Mouse (Mus musculus): ENCODE measurements around the gene Stmn1. TPM values are rescaled to one million over a fixed set of nuclear protein-coding genes. Genes with fewer than 3 reads are reported as not detected.

Gene Stmn1
- polyA plus RNA-seq, 1 experiment from 2014 or later: 5,278 TPM

DNA sequence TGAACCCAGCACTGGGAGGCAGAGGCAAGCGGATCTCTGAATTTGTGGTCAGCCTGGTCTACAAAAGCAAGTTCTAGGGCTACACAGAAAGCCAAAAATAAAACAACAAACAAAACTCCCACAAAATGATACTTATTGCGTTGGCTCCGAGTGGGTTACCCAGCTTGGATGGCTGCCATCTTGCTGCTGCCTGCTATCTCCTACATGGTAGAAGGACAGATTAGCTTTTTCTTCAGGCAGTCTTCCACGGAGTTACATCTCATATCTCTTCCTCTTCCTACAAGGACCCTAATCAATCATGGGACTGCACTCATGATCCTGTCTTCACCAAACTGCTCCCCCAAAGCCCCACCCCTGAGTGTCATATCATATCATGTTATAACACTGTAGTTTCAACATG, 28.2 kb upstream of the Stmn1 start:
- Histone ChIP-seq H3K9me3 (ENCODE audit: control insufficient read depth, low read length) (no peaks in the 10 kb centered on the region), H3K9ac (no peak overlapping the region), H3K27me3 (ENCODE audit: control insufficient read depth, insufficient read depth, low read length) (no peaks in the 10 kb centered on the region), H3K27ac (no peak overlapping the region), H3K4me3 (replicated peaks; ENCODE audit: low read length) (no peak overlapping the region), H3K4me2 (replicated peaks) (no peak overlapping the region), H3K4me1 (replicated peaks; ENCODE audit: control insufficient read depth, insufficient read depth, low read length) (no peaks in the 10 kb centered on the region; the same call in 1 of the 2 replicates), H3K36me3 (replicated peaks; ENCODE audit: control insufficient read depth, insufficient read depth) (no peaks in the 10 kb centered on the region)
- 82% methylated on average over 4 of the region's 4 CpGs for whole genome bisulfite sequencing
- DNase-seq (ENCODE audit: low spot score): no peak
- no peak for ATAC-seq (ENCODE audit: low FRiP score)

DNA sequence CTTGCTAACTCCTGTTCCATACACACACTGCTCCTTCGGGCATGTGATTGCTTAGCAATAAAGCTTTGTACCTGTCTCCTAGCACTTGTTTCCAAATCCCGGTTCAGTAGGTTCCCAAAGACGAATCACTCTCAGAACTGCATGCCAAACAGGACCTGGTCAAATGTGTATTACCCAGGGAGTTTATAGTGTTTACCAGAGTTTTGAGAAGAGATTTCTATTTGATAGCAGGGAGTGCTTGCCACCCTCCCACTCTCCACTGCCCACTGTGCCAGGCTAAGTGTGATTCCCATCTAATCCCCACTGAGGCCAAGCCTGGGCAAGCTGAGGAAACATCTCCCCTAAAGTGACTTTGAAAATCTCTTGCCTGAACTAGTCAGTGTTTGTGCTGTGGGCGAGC, 25.9 kb upstream of the Stmn1 start:
- Histone ChIP-seq H3K9ac (no peak overlapping the region), H3K27ac (no peak overlapping the region), H3K9me3 (ENCODE audit: control insufficient read depth, low read length) (no peaks in the 10 kb centered on the region), H3K4me1 (replicated peaks; ENCODE audit: control insufficient read depth, insufficient read depth, low read length) (peaks cover 4% of the 10 kb centered on the region; the same call in 1 of the 2 replicates), H3K4me2 (replicated peaks) (no peak overlapping the region), H3K4me3 (replicated peaks; ENCODE audit: low read length) (no peak overlapping the region), H3K36me3 (replicated peaks; ENCODE audit: control insufficient read depth, insufficient read depth) (no peaks in the 10 kb centered on the region), H3K27me3 (ENCODE audit: control insufficient read depth, insufficient read depth, low read length) (no peaks in the 10 kb centered on the region)
- ATAC-seq (ENCODE audit: low FRiP score) (no peak), DNase-seq (ENCODE audit: low spot score) (no peak)
- WGBS: 80% methylated on average over 4 of the region's 4 CpGs

DNA sequence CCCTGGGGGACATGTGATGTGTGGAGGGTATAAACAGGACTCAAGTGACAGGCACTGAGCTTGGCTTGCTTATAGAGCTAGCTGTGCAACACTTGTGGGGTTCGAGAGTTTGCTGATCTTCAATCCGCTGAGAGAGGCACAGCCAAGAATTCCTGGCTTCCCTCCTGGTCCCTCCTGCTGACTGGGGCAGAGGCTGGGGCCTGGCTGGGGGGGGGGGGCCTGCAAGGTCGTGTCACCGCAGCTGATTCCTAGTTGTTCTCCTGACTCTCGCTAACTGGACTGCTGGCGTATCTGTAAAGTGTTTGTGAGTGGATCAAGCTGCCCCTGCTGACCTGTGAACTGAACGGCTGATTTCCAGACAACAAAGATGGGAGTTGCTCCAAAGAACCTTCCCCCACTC, 24.5 kb upstream of the Stmn1 start:
- Histone ChIP-seq H3K4me3 (replicated peaks; ENCODE audit: low read length) (no peak overlapping the region), H3K9me3 (ENCODE audit: control insufficient read depth, low read length) (no peaks in the 10 kb centered on the region), H3K4me1 (replicated peaks; ENCODE audit: control insufficient read depth, insufficient read depth, low read length) (peaks cover 7% of the 10 kb centered on the region; the same call in 1 of the 2 replicates), H3K27ac (no peak overlapping the region), H3K9ac (no peak overlapping the region), H3K27me3 (ENCODE audit: control insufficient read depth, insufficient read depth, low read length) (no peaks in the 10 kb centered on the region), H3K4me2 (replicated peaks) (no peak overlapping the region), H3K36me3 (replicated peaks; ENCODE audit: control insufficient read depth, insufficient read depth) (no peaks in the 10 kb centered on the region)
- no peak for ATAC-seq (ENCODE audit: low FRiP score)
- WGBS: 54% methylated on average over 7 of the region's 7 CpGs
- DNase-seq (ENCODE audit: low spot score): no peak

DNA sequence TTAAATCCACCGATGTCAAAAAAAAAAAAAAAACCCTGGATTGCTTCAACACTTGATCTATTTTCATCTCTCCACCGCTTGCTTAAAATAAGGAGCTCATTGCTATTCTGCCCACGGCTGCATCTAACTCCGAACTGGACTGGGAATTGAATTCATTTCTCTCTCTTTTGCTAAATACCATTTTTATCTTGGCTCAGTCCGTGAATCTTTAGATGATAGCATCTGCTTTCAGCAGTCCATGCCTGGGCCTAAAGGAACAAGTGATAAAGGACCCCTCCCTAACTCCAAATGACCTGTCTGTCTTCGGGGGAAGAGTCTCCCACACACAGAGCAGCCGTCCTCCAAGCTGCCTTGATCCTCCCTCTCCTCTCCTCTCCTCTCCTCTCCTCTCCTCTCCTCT, 23.2 kb upstream of the Stmn1 start:
- Histone ChIP-seq H3K36me3 (replicated peaks; ENCODE audit: control insufficient read depth, insufficient read depth) (no peaks in the 10 kb centered on the region), H3K4me3 (replicated peaks; ENCODE audit: low read length) (no peak overlapping the region), H3K9ac (no peak overlapping the region), H3K27me3 (ENCODE audit: control insufficient read depth, insufficient read depth, low read length) (no peaks in the 10 kb centered on the region), H3K9me3 (ENCODE audit: control insufficient read depth, low read length) (no peaks in the 10 kb centered on the region), H3K4me2 (replicated peaks) (no peak overlapping the region), H3K27ac (peak overlapping the region; percentile 62), H3K4me1 (replicated peaks; ENCODE audit: control insufficient read depth, insufficient read depth, low read length) (peaks cover 21% of the 10 kb centered on the region)
- ATAC-seq (ENCODE audit: low FRiP score): no peak
- DNase-seq (ENCODE audit: low spot score): peak; percentile 64
- WGBS: 36% methylated on average over 7 of the region's 7 CpGs

DNA sequence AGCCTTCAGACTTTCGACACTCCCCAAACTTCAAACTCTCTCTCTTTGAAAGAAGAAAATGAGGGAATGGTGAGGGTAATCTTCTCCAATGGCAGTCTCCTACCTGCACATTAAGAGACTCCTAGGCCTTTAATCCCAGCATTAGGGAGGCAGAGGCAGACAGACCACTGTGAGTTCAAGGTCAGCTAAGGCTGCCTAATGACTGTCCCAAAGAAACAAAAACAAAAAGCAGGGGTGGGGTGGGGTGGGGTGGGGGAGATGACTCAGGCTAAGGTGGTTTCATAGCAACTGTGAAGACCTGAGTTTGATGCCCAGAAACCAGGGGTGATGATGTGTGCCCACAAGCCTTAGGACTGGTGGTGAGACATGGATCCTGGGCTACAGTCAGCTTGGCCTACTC, 22.6 kb upstream of the Stmn1 start:
- Histone ChIP-seq H3K27me3 (ENCODE audit: control insufficient read depth, insufficient read depth, low read length) (no peaks in the 10 kb centered on the region), H3K4me3 (replicated peaks; ENCODE audit: low read length) (no peak overlapping the region), H3K27ac (peak overlapping the region; percentile 62; the same call in 1 of the 2 replicates), H3K4me2 (replicated peaks) (no peak overlapping the region), H3K36me3 (replicated peaks; ENCODE audit: control insufficient read depth, insufficient read depth) (no peaks in the 10 kb centered on the region), H3K9me3 (ENCODE audit: control insufficient read depth, low read length) (no peaks in the 10 kb centered on the region), H3K4me1 (replicated peaks; ENCODE audit: control insufficient read depth, insufficient read depth, low read length) (peaks cover 26% of the 10 kb centered on the region), H3K9ac (no peak overlapping the region)
- 50% methylated on average over 1 of the region's 1 CpGs for WGBS
- DNase-seq (ENCODE audit: low spot score) (no peak), ATAC-seq (ENCODE audit: low FRiP score) (no peak)

DNA sequence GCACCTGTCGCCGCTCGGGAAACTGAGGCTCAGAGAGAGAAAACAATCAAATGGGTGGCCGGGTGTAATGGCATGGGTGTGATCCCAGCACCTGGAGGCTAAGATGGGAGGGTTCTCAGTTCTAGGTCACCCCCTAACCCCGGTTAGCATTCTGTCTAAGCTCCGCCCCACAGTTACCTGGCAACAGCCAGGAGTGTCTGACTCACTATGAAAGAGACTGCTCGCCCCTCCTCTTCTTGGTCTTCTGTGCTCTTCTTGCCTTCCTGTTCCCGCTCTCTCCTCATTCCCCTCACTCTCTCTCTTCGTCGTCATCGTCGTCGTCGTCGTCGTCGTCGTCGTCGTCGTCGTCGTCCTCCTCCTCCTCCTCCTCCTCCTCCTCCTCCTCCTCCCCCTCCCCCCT, 20.2 kb upstream of the Stmn1 start:
- no peak for DNase-seq (ENCODE audit: low spot score)
- no peak for ATAC-seq (ENCODE audit: low FRiP score)
- Histone ChIP-seq H3K27me3 (ENCODE audit: control insufficient read depth, insufficient read depth, low read length) (no peaks in the 10 kb centered on the region), H3K36me3 (replicated peaks; ENCODE audit: control insufficient read depth, insufficient read depth) (no peaks in the 10 kb centered on the region), H3K9me3 (ENCODE audit: control insufficient read depth, low read length) (no peaks in the 10 kb centered on the region), H3K4me1 (replicated peaks; ENCODE audit: control insufficient read depth, insufficient read depth, low read length) (peaks cover 41% of the 10 kb centered on the region), H3K4me3 (replicated peaks; ENCODE audit: low read length) (no peak overlapping the region), H3K9ac (no peak overlapping the region), H3K4me2 (replicated peaks) (no peak overlapping the region), H3K27ac (no peak overlapping the region)
- 46% methylated on average over 23 of the region's 23 CpGs for WGBS

DNA sequence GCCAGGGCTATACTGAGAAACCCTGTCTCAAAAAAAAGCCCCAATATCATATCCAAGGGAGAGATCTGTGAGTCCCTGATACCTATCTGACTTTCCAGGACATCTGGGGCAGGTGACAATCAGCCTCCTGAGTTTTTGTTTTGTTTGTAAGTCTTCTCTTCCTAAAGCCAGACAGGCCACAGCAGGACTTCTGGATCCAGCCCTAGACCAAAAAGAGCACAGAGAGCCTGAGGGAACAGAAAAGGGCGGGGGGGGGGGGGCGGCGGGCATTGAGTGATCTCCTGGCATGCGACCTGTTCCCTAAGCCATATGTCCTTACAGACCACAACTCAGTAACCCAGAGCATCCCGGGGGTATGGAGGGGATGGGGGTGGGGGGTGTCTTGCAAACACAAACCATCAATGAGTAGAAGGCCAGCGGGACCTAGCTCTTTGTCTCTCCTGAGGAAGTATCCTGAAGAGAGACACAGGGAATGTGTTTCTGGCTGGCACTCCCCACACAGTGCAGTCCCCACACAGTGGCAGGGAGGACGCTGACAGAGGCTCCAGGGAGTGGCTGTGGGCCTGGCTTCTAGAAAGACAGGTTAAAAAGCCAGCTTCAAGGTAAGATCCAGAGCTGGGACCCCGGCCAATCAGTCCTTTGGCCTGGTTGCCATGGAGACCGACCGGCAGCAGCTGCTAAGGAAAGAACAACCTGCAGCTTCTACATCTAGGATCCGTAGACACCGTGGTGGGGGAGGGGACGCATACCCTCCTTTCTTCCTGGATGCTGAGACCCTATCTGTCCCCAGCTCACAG, 18.3 kb upstream of the Stmn1 start:
- H3K36me3 ChIP-seq (replicated peaks; ENCODE audit: control insufficient read depth, insufficient read depth): no peaks in the 10 kb centered on the region
- ATAC-seq (ENCODE audit: low FRiP score) (peak; percentile 70), DNase-seq (ENCODE audit: low spot score) (peak; percentile 80)
- H3K4me2 ChIP-seq (replicated peaks): peak overlapping the region; percentile 23
- no peak overlapping the region for H3K4me3 ChIP-seq (replicated peaks; ENCODE audit: low read length)
- H3K27me3 ChIP-seq (ENCODE audit: control insufficient read depth, insufficient read depth, low read length): no peaks in the 10 kb centered on the region
- 25% methylated on average over 13 of the region's 13 CpGs for WGBS
- H3K4me1 ChIP-seq (replicated peaks; ENCODE audit: control insufficient read depth, insufficient read depth, low read length): peaks cover 41% of the 10 kb centered on the region
- H3K9ac ChIP-seq: peak overlapping the region; percentile 50
- no peaks in the 10 kb centered on the region for H3K9me3 ChIP-seq (ENCODE audit: control insufficient read depth, low read length)
- H3K27ac ChIP-seq: peak overlapping the region; percentile 95

DNA sequence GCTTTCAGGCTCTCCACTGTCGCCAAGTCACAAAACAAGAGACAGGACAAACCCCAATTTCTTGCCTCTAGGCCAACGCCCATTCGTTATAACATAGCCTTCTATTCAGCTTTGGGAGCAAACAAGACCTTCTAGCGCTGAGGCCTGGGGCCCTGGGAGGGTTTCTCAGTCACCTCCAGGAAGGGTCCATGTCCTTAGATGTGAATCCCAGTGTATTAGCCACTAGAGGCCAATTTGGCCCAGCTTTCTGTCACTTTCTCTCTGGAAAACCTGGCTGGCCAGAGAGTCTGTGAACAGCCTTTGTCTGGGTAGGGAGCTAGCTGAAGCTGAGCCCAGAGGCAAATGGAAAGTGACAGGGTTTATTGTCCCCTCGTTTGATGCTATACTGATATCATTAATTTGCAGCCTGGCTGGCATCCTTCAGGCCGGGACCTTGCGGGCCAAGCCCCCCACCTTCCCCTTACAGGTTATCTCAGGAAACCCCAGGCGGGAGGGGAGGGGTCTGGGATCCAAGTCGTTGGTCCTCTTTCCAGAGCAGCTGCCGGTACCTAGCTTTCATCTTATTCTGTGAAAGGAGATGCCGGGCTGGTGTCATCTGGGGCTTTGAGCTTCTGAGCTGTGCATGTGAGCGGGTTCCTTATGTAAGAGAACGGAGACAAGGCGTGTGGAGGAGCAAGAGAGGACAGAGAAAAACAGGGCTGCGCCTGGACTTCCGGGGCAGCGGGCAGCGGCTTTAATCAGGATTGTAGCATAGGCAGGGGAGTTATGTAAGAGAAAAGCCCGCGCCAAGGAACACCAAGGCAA, 17.5 kb upstream of the Stmn1 start:
- no peak overlapping the region for H3K4me3 ChIP-seq (replicated peaks; ENCODE audit: low read length)
- H3K4me1 ChIP-seq (replicated peaks; ENCODE audit: control insufficient read depth, insufficient read depth, low read length): peaks cover 38% of the 10 kb centered on the region
- no peaks in the 10 kb centered on the region for H3K36me3 ChIP-seq (replicated peaks; ENCODE audit: control insufficient read depth, insufficient read depth)
- DNase-seq (ENCODE audit: low spot score) (peak; percentile 73), ATAC-seq (ENCODE audit: low FRiP score) (peak; percentile 41)
- no peaks in the 10 kb centered on the region for H3K9me3 ChIP-seq (ENCODE audit: control insufficient read depth, low read length)
- peak overlapping the region; percentile 50 for H3K9ac ChIP-seq
- H3K4me2 ChIP-seq (replicated peaks): peak overlapping the region; percentile 23
- H3K27ac ChIP-seq: peak overlapping the region; percentile 95
- 9% methylated on average over 20 of the region's 20 CpGs for WGBS
- no peaks in the 10 kb centered on the region for H3K27me3 ChIP-seq (ENCODE audit: control insufficient read depth, insufficient read depth, low read length)

DNA sequence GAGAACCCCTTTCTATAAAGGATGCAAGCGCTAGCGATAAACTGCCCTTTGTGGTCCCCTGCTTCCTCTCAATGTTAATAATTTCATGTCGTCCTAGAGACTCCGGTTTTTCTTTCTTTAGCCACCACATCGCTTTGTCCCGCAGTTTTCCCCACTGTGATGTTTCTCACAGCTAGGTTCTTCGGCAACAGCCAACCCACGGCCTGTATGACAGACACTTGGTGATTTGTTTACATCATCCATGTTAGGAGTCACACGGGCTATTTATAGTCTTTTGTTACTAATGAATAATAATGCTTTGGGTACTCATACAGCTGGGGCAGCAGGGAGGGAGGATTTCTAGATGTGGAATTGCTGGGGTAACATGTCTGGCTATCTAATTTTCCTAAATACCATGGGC, 16.6 kb upstream of the Stmn1 start:
- Histone ChIP-seq H3K4me3 (replicated peaks; ENCODE audit: low read length) (no peak overlapping the region), H3K36me3 (replicated peaks; ENCODE audit: control insufficient read depth, insufficient read depth) (no peaks in the 10 kb centered on the region), H3K9me3 (ENCODE audit: control insufficient read depth, low read length) (no peaks in the 10 kb centered on the region), H3K4me1 (replicated peaks; ENCODE audit: control insufficient read depth, insufficient read depth, low read length) (peaks cover 38% of the 10 kb centered on the region), H3K27me3 (ENCODE audit: control insufficient read depth, insufficient read depth, low read length) (no peaks in the 10 kb centered on the region), H3K27ac (peak overlapping the region; percentile 95), H3K4me2 (replicated peaks) (no peak overlapping the region; the same call in 1 of the 2 replicates), H3K9ac (no peak overlapping the region)
- DNase-seq (ENCODE audit: low spot score) (no peak), ATAC-seq (ENCODE audit: low FRiP score) (no peak)
- 36% methylated on average over 9 of the region's 9 CpGs for WGBS
